Mouse (Mus musculus): ENCODE measurements around the gene Tbcb.
"Not testable (repeated sequence)": the region's sequence is repeated elsewhere in the genome, so short reads cannot be mapped to it uniquely, and the experiment has no call there.

Tbcb gene

DNA sequence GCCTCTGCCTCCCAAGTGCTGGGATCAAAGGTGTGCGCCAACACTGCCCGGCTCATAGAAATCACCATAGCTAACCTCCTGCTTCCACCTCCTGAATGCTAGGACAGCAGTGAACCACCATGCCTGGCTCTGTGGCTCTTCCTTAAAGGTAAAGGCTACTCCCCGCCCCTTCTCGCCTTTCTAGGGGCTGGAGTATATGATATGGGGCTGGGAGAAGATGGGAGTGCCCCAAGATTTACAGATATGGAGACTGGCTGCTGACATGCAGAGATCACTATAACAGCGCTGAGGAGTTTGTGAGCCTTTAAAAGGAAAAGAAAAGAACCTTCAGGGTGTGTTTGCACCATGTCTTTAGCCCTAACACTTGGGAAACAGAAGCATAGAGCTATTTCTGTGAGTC is 9.9 kb downstream of the Tbcb start:
- DNase-seq (ENCODE audit: low read depth, low spot score): no peak

DNA sequence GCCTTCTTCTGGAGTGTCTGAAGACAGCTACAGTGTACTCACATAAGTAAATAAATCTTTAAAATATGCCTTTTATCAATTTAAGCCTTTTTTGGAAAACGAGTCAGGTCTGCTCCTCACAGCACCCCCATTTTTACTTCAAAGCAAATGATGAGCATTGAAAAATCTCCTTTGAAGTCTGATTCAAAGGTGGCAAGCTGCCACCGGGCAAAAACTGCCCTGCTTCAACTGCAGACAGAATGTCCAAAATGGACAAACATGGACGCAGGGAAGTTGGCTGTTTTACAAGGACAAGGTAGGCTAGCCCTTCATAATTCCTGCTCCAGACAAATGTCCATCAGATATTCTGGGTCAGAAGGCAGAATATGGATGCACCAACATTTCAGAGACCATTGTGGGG is 10.6 kb downstream of the Tbcb start:
- DNase-seq (ENCODE audit: low read depth, low spot score): no peak

DNA sequence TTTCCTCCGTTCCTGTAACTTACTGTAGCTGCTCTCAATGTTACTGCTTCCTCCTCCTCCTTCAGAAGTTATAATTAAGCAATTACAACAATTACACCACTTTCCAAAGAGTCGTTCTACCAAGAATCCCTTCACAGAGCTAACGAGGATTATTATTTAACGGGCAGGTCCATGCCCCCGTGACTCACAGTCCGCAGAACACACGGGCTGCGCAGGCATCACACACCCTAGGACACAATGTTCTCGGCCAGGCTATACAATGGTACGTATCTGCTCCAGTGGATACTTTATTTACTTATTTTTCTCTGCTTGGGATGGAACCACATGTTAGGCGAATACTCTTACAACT is 12.1 kb downstream of the Tbcb start:
- DNase-seq (ENCODE audit: low read depth, low spot score): no peak

DNA sequence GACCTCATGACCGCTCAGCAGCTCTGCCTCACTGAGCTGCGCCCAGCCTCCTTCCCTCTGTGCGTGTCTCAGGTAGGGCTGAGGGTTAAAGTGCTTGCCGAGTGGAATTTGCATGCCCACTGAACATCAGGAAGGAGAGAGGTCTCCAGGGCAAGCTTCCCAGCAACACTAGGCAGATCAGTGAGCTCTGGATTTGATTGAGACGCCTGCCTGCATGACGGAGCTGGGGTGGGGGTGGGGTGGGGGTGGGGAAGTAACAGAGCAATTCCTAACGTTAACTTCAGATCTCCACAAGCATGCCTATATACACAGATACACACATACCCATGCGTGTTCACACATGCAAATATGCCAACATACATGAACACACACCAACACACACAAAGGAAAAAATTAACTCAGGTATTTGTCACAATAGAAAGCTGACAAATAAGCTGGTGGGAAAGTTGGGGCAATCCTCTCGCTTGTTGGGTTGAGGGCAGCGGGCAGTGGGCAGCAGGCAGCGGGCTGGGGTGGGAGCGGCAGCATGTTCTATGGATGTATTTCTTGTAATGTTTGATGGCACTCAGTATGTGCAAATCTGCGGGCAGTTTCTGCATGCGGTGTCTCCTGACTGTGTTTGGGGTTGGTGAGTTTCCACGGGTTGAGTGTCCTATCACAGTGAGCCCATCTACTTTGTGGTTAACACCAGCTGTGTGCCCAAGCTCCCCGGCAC is 12.6 kb downstream of the Tbcb start:
- peak; percentile 85 for DNase-seq (ENCODE audit: low read depth, low spot score)

DNA sequence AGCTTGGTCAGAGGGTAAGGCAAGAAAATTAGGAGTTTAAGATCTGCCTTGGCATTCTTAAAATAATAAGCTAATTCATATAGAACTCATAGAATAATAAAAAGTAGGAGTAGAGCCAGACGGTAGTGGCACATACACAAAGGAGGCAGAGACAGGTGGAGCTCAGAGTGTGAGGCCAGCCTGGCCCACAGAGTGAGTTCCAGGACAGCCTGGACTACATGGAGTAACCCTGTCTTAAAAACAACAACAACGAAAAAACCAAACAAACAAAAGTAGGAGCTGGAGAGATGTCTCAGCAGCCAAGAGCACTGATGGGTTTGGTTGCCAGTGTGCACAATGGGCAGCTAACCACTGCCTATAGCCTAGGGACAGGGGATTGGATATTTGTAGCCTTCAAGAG is 14.8 kb downstream of the Tbcb start:
- DNase-seq (ENCODE audit: low read depth, low spot score): no peak

DNA sequence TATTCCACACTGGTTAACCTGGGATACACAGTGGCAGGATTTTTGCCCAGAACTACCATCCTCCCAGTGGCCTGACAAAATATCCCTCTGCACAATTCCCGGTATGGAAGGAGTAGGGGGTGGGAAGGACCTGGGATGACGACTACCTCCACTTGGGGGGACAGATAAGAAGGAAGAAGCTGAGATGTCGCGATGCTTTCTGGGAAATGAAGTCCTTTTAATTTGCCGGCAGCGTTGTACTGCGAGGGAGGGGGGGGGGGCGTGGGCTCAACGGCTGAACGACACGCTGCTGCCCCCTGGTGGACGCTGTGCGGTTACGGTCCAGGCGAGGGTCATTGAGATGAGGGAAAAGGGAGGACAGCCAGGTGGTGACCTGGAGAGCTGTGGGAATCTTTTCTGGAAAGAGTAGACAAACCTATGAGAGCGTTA is 15.3 kb downstream of the Tbcb start:
- peak; percentile 97 for DNase-seq (ENCODE audit: low read depth, low spot score)

DNA sequence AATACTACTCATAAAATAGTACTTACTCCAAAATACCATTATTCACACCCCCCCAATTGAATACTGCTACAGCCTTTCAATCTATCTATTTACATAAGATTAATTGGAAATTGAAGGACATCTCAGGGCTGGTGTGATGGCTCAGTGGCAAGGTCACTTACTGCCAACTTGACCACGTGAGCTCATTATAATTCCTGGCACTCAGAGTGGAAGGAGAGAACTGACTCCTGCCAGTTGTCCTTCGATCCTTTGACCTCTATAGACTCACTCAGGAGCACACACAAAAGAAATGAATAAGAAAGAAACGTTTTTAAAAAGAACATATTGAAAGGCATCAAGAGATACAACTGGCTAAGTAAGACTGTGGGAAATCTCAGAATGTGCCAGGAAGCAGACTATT is 16.2 kb downstream of the Tbcb start:
- DNase-seq (ENCODE audit: low read depth, low spot score): no peak

DNA sequence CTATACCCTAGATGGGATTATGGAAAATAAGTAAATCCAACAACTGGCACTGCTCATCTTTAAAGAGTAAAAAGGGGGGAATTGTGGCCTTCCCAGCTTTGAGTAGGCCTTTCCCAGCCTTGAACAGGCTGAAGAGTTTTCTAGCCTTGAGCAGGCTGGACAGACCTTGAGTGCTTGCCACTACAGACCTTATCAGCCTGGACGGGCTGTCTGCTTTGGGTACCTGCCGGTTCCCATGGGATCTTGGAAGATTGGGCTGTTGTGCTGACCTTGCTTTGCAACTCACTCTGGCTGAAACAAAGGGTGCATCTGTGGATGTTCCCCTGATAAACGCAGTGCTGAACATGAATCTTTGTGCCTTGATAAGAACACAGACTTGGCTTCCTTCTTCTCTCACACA is 18.2 kb downstream of the Tbcb start:
- DNase-seq (ENCODE audit: low read depth, low spot score): no peak

DNA sequence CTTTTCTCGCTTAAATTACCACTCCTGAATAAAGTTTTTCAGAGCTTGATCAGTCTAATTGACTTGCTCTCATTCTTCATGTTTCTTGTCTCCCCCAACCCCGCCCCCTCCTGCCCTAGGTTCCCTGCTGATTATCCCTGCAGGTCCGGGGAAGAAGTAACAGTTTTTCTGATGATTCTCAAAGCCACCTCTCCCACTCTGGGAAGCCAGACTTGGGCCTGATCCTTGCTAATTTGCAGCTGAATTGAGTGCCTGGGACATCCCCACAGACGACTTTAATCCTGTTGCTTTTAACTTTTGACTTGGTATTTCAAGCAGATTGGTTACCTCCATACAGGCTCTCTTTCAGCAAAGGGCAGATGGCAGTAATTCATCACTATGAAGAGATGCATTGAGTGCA is 21.0 kb downstream of the Tbcb start:
- DNase-seq (ENCODE audit: low read depth, low spot score): no peak

DNA sequence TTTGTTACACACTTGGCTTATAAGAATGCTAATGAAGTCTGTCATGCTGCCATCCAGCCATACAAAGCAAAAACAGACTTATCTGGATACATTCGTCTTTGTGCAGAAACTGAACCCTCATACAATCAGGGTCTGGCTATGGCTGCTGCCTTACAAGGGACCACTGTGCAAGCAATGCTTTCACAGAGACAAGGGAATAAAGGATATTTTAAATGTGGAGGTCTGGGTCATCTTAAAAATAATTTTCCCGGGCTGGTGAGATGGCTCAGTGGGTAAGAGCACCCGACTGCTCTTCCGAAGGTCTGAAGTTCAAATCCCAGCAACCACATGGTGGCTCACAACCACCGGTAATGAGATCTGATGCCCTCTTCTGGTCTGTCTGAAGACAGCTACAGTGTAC is 25.7 kb downstream of the Tbcb start:
- DNase-seq (ENCODE audit: low read depth, low spot score): not testable (repeated sequence)

DNA sequence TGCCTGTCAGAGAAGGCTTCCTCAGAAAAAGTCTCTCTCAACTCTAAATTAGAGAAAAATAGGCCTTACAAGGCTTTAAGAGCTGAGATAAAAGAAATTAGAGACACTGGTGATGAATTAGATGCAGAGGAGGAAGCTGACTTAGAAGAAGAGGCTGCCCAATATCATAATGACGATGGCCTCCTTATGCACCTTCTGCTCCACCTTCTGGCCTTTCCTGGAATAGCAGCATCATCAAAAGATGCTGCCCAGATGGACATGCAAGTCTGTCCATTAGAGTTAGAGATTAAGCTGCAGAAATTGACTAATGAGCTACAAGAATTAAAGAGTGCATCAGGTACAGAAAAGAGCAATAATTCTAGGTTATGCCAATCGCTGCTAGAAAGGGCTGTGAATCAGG is 26.7 kb downstream of the Tbcb start:
- peak; percentile 95 for DNase-seq (ENCODE audit: low read depth, low spot score)

DNA sequence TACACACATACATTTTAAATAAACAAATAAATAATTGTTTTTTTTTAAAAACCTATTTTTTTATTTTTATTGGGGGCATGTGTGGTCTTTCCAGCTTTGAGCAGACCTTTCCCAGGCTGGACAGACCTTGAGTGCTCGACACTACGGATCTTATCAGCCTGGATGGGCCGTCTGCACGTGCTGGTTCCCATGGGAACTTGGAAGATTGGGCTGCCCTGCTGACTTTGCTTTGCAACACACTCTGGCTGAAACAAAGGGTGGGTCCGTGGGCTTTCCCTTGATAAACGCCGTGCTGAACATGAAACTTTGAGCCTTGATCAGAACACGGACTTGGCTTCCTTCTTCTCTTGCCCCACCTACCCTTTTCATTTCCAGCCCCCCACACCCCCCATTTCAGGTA is 27.7 kb downstream of the Tbcb start:
- no peak for DNase-seq (ENCODE audit: low read depth, low spot score)

DNA sequence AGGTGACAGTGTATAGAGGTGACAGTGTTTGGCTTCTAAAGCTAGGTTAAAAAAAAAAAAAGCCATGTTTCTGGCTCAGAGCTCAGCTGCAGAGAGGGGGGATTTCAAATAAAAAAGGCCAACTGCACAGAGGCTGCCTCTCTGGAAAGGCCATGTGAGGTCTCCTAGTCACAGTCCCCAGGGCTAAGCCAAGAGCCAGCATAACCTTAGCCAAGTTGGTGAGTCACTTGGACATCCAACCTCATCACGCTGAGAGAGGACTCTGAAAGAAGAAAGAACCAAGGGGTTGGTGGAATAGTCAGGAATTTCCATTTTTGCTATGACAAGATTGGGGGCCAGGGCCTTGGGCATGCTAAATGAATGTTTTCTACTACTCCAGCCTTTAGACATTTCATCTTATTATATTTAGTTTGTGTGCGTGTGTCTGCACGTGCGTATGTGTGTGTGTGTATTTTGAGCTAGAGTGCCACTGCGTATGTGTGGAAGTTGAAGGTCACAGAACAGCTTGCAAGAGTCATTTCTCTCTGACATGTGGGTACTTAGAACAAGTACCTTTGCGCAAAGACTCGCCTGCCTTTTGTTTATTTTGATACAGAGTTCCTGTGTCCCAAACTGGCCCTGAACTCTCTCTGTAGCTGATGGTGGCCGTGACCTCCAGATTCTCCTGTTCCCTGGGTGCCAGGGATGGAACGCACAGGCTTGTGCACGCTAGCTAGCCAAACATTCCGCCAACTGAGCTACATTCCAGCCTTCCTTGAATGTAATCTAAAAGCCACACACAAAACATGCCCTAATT is 29.0 kb downstream of the Tbcb start:
- peak; percentile 95 for DNase-seq (ENCODE audit: low read depth, low spot score)

DNA sequence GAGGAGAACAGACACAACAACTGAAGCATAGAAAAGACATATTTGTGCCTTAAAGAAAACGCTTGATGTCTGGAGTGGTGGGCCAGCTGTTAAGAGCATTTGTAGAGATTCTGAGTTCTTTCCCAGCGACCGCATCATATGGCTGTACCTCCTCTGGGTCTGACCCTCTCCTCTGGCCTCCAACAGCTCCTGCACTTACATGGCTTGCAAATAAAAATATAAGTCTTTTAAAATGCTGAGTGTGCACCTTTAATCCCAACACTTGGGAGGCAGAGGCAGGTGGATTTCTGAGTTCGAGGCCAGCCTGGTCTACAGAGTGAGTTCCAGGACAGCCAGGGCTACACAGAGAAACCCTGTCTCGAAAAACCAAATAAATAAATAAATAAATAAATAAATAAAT is 31.4 kb downstream of the Tbcb start:
- not testable (repeated sequence) for DNase-seq (ENCODE audit: low read depth, low spot score)

DNA sequence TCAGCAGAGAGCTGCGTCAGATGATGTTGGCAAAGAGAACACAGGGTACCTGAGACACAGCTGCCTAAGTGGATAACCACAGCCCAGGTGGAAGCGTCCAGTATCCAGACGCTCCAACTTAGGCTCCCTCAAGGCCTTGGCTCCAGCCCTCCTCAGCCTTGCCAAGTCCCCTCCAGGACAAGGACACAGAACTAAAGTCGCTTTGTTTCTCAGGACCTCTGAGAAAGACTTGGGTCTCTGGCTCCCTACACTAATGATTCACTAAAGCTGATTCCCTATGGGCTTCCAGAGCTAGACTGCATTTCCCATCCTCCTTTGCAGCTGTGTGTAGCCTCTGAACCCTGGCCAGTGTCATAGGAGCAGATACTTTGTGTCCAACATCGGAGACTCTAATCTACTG is 31.9 kb downstream of the Tbcb start:
- no peak for DNase-seq (ENCODE audit: low read depth, low spot score)

DNA sequence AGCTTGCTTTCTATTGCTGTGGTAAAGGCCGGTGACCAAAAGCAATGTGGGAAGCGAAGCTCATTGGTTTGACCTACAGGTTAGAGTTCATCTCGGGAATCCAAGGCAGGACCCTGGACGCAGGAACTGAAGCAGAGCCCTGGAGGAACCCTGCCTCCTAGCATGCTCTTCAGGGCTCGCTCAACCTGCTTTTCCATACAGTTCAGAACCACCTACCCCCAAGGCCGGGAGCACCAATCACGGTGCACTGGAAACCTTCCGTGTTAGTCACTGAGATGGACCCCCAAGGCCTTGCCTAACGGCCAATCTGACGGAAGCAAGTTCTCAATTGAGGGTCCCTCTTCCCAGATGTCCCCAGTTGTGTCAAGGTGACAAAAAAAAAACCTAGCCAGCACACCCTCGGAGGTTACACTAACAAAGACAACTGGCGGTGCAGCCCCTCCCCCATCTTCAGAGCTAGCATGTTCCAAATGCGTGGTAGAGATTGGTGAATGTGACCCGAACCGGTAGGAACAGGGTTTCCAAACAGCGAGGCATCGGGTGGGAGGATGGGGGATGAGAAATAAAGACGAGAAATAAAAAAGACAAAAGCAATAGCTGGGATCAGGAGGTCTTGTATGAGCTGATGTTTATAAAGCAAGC is 32.5 kb downstream of the Tbcb start:
- DNase-seq (ENCODE audit: low read depth, low spot score): no peak

DNA sequence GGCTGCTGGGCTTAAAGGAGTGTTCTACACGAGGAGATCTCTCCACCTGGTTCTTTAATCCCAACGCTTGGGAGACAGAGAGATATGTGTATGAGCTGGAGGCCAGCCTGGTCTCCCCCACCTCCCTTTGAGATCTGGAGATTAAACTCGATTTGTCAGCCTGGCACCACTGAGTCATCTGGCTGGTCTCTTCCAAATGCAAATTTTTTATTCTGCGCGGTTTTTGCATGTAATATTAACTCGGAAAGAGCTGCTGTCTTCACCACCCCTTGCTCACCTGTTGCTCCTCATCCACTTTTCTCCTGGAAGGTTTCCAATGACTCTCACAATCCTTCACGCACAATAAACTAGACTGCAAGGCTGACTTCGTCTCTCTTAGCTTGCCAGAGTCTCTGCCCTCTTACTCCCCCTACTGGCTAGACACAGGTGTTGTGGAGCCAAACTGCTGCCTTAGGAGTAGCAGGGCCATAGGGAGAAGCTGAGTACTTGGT is 33.5 kb downstream of the Tbcb start, which contains the start of gene Capns1:
Capns1 (minus strand) TSS at position 331 of the 491 bp plus-strand sequence.
- peak; percentile 95 for DNase-seq (ENCODE audit: low read depth, low spot score)

DNA sequence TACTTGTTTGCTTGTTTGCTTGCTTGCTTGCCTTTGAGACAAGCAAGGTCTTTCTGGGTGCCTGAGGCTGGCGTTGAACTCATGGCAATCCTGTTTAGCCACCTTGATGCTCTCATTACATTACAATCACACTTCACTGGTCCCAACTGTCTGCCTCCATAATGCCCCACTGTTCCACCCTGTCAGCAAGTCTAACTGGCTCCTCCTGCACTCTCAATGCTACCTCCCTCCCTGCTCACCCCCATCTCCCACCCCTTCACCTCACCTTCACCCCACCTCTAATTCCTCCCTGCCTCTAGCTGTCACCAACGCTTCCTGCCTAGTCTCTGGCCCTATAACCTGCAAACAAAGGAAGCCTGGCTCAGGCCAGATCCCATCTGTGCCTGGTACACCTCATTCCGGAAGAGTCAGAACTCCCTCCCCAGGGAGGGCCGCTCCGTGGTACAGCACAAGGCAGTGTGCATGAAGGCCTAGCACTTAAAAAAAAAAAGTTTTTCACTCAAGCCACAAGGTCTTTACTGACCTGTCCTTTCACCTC is 34.4 kb downstream of the Tbcb start:
- peak; percentile 54 for DNase-seq (ENCODE audit: low read depth, low spot score)

DNA sequence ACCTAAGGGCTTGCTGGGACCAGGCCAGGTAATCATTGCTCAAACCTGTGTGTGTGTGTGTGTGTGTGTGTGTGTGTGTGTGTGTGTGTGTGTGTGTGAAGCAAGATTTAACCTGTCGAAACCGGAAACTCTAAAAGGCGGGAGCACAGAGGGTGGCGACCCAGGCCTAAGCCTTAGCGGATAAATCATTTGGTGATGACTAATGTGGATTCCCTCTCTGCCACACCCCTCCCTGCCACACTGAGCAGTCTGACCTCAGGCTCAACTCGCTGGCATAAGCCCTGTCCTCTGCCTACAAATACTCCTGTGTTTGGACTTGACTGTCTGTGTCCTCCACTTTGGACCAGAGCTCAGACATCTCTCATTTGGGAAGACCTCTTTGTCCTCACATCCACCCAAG is 35.9 kb downstream of the Tbcb start:
- DNase-seq (ENCODE audit: low read depth, low spot score): no peak

DNA sequence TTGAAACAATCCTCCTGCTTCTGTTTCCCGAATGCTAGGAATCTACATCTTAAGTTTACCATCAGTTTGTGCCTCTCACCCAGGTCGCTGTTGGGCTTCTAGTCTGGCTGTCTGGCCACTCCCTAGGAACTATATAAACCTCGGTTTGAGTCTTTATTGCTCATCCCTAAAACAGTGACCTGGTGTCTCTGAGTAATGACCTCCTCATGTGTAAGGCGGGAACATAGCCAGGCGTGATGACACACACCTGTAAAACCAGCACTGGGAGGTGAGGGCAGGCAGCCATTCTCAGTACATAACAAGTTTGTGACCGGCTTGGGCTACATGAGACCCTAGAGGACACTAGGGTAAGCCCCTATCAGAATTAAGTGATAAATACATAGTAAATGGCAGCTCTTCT is 36.6 kb downstream of the Tbcb start:
- DNase-seq (ENCODE audit: low read depth, low spot score): no peak

DNA sequence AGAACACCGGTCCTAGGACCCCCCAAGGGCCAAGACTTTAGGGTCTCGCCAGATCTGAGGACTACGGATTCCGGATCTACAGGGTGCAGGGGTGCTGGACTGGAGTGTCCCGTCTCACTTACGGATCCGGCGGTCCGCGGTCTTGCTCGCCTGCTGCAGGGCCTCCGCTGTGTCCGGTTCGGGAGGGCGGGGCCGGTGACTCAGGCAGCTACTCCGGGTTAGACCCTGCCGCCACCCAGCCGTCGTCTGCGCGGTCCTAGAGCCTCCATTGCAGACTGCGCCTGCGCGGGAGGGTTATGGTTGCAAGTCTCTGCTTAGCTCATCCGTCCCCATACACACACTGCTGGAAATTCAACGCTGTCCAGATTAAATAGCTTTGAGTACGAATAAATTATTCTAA is 37.2 kb downstream of the Tbcb start:
- peak; percentile 99 for DNase-seq (ENCODE audit: low read depth, low spot score)

DNA sequence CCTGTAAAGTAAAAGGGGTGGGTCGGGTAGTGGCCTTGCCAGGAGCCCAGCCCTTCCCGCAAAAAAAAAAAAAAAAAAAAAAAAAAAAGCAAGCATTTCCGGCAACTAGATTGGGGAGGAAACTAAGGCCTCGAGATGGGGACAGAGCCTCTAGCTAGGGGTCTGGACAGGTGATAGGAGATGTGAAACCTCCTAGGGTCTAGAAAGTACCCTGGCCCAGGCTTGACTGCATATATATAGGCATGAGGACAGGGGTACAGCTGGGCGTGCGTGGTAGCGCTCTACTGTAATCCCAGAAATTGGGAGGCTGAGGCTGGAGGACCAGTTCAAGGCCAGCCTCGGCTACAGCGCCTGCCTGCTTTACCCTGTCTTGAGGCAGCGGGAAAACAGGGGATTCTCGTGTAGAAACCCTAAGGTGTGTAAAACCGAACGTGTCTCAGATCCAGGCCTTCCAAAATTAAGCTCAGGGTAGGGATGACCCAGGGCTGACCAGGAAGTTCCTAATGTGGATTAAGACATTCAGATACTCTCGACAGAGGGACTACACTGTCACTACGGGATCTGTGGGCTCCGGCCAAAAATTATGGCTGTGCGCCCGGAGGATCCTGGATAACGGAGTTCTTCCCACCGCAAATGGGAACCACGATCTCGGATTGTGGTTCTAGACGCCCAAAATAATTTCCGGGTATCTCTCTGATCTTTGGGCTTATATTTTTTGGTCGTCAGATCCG is 37.8 kb downstream of the Tbcb start:
- DNase-seq (ENCODE audit: low read depth, low spot score): peak; percentile 68
